Mouse (Mus musculus): Measurements from ENCODE around the gene St6gal1.

GRCm38 (mm10) chr16:23215241-23215900, 9.2 kb upstream of the St6gal1 start:
- TF ChIP-seq POLR2A (IDR thresholded peaks at IDR 0.05; ENCODE audit: borderline replicate concordance, insufficient read depth, low read length) = no peak
- no peak for TF ChIP-seq CTCF (IDR thresholded peaks at IDR 0.05; ENCODE audit: borderline replicate concordance, insufficient read depth, low read depth, low read length)
